Comparison of ENCODE assay signal across 32 mouse cellular contexts in the genomic region with DNA sequence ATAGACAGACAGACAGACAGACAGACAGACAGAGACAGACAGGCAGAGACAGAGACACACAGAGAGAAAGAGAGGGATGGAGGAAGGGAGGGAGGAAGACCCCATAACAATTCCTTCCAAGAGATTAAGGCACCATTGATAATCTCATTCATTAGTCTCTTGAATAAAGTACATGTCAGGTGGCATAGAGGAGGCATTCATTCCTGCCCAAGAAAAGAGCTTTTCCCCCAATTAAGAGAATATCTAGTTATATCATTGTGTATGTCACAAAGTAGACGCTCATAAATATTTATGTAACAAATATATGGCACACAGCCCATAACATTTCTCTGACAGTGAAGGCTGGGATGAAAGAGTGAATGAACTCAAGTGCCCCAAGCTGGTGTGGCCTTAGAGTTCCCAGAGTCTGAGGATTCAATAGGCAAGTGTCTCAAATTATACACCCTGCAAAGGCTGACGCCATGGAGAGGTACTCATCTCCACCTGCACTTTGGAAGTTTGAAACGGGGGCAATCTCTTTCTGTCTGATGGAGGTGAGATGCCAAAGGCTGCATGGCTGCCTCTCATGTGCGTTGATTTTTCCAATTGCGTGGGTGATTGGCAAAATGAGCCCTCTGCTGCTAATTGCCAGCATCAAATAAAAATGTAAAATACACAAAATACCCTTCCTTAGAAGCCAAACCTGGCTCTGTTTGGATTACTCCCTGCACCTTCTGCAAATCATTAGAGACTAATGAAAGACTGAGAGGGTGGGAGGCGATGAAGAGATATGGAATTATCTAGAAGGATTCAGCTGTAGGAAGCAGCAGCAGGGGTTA.
A peak's percentile ranks its signal among the peaks of the same experiment; 100 is the strongest.
DNase-seq lines count a peak whose midpoint lies in the region; ATAC-seq and TF ChIP-seq lines count a peak whose summit lies in the region.
"Had no signal": no experiment of that assay in that cellular context is flagged by ENCODE, and none has a peak within 500 bp of the region (broad histone marks: within the 10 kb centered on the region; RNA-seq: fewer than 3 reads in every experiment).

No protein-coding gene starts in this region.

- peak; percentile 7 for DNase-seq in layer of hippocampus, adult 11-12 months (ENCODE audit: low spot score)
- DNase-seq in layer of hippocampus, adult 9-10 months (ENCODE audit: low spot score), result no peak
- peak; percentile 31 for DNase-seq in midbrain, postnatal 0 days (ENCODE audit: low spot score)
- DNase-seq in midbrain, embryonic 11.5 days (ENCODE audit: low spot score, missing footprints), result no peak
- DNase-seq in layer of hippocampus, adult 9-11 months, result peak; percentile 22
- no peak for DNase-seq in ovary, postnatal 36 days (ENCODE audit: low spot score)
- no peak for DNase-seq in hindbrain, embryonic 10.5 days (ENCODE audit: low spot score)
- DNase-seq: adrenal gland, adult 8-10 months; cerebellum, adult 11 months; cerebellum, adult 9-10 months; cerebellum, postnatal 36 days; gastrocnemius, adult 2 months; gastrocnemius, postnatal 36 days; heart, adult 18-20 months; heart, postnatal 4 days; kidney, adult 11 months; kidney, postnatal 14 days; liver; lung, postnatal 36 days; right cerebral cortex, postnatal 4 days; thymus, adult 18-20 months; thymus, postnatal 4 days had no signal

- no peak overlapping the region for H3K27ac ChIP-seq in midbrain, postnatal 0 days (ENCODE audit: low read depth, low read length)
- H3K27ac ChIP-seq in midbrain, embryonic 11.5 days (ENCODE audit: low read depth, low read length), result no peak overlapping the region
- H3K27ac ChIP-seq in hindbrain, embryonic 10.5 days, result no peak overlapping the region
- H3K27ac ChIP-seq: gastrocnemius, adult 2 months; hindbrain, embryonic 15.5 days; liver, embryonic 14.5 days; lung, embryonic 15.5 days; midbrain, embryonic 15.5 days; neural tube, embryonic 12.5 days; stomach, postnatal 0 days had no signal

- H3K27me3 ChIP-seq in midbrain, postnatal 0 days (ENCODE audit: insufficient read depth, low read length), result no peaks in the 10 kb centered on the region
- no peaks in the 10 kb centered on the region for H3K27me3 ChIP-seq in midbrain, embryonic 11.5 days (ENCODE audit: control insufficient read depth, insufficient read depth, low read length)
- no peaks in the 10 kb centered on the region for H3K27me3 ChIP-seq in hindbrain, embryonic 10.5 days (ENCODE audit: insufficient read depth, poor library complexity, severe bottlenecking)
- H3K27me3 ChIP-seq: hindbrain, embryonic 15.5 days; lung, embryonic 15.5 days; midbrain, embryonic 15.5 days; neural tube, embryonic 12.5 days had no signal

- ATAC-seq in midbrain, postnatal 0 days (ENCODE audit: low FRiP score), result no peak
- ATAC-seq in midbrain, embryonic 11.5 days (ENCODE audit: low FRiP score), result no peak
- ATAC-seq: inflammation-experienced regulatory T-cells, adult 6 months; midbrain, embryonic 15.5 days had no signal

- no peak overlapping the region for H3K4me2 ChIP-seq in midbrain, postnatal 0 days (ENCODE audit: low read depth, low read length, poor library complexity, severe bottlenecking)
- H3K4me2 ChIP-seq in midbrain, embryonic 11.5 days, result no peak overlapping the region
- H3K4me2 ChIP-seq: heart, embryonic 12.5 days; hindbrain, embryonic 15.5 days; lung, embryonic 15.5 days; midbrain, embryonic 15.5 days; neural tube, embryonic 12.5 days had no signal

- H3K4me1 ChIP-seq in midbrain, postnatal 0 days (ENCODE audit: insufficient read depth, low read length), result no peaks in the 10 kb centered on the region
- H3K4me1 ChIP-seq in midbrain, embryonic 11.5 days (ENCODE audit: control insufficient read depth, insufficient read depth, low read length), result peaks cover 7% of the 10 kb centered on the region
- peaks cover 12% of the 10 kb centered on the region for H3K4me1 ChIP-seq in hindbrain, embryonic 10.5 days (replicated peaks)
- H3K4me1 ChIP-seq: lung, embryonic 15.5 days had no signal

- TF ChIP-seq CTCF in midbrain, postnatal 0 days (IDR thresholded peaks at IDR 0.05), result no peak

- H3K36me3 ChIP-seq in midbrain, postnatal 0 days (ENCODE audit: insufficient read depth, low read length), result no peaks in the 10 kb centered on the region
- H3K36me3 ChIP-seq in midbrain, embryonic 11.5 days (ENCODE audit: control insufficient read depth, insufficient read depth, low read length), result no peaks in the 10 kb centered on the region
- no peaks in the 10 kb centered on the region for H3K36me3 ChIP-seq in hindbrain, embryonic 10.5 days
- H3K36me3 ChIP-seq: G1E; heart, embryonic 12.5 days; hindbrain, embryonic 15.5 days; lung, embryonic 15.5 days; midbrain, embryonic 15.5 days; neural tube, embryonic 12.5 days had no signal

- no peak overlapping the region for H3K9ac ChIP-seq in midbrain, postnatal 0 days (replicated peaks; ENCODE audit: low read length, poor library complexity, severe bottlenecking)
- no peak overlapping the region for H3K9ac ChIP-seq in midbrain, embryonic 11.5 days (ENCODE audit: low read length)
- H3K9ac ChIP-seq: heart, embryonic 12.5 days; hindbrain, embryonic 15.5 days; liver, embryonic 14.5 days; lung, embryonic 15.5 days; midbrain, embryonic 15.5 days; neural tube, embryonic 12.5 days had no signal

- no peaks in the 10 kb centered on the region for H3K9me3 ChIP-seq in midbrain, postnatal 0 days (ENCODE audit: low read length)
- no peaks in the 10 kb centered on the region; the same call in 1 of the 2 replicates for H3K9me3 ChIP-seq in midbrain, embryonic 11.5 days (ENCODE audit: control insufficient read depth, low read length)
- peaks cover 8% of the 10 kb centered on the region; the same call in 1 of the 2 replicates for H3K9me3 ChIP-seq in hindbrain, embryonic 10.5 days
- H3K9me3 ChIP-seq: hindbrain, embryonic 15.5 days; lung, embryonic 15.5 days; midbrain, embryonic 15.5 days had no signal

- WGBS in midbrain, postnatal 0 days, result 48% methylated on average over 6 of the region's 6 CpGs
- 79% methylated on average over 6 of the region's 6 CpGs for WGBS in midbrain, embryonic 11.5 days
- WGBS in hindbrain, embryonic 10.5 days, result 85% methylated on average over 6 of the region's 6 CpGs

- H3K4me3 ChIP-seq in midbrain, postnatal 0 days (ENCODE audit: low read depth, low read length), result no peak overlapping the region
- H3K4me3 ChIP-seq in midbrain, embryonic 11.5 days (ENCODE audit: low read depth, low read length), result no peak overlapping the region
- H3K4me3 ChIP-seq in hindbrain, embryonic 10.5 days, result no peak overlapping the region
- H3K4me3 ChIP-seq: gastrocnemius, adult 2 months; heart, embryonic 12.5 days; hindbrain, embryonic 15.5 days; lung, embryonic 15.5 days; midbrain, embryonic 15.5 days; myocyte; neural tube, embryonic 12.5 days had no signal

Comparison
In these comparisons a context has a peak if more than half of its experiments do, and no peak if none do; other contexts are left out.
1. DNase-seq: peak in layer of hippocampus, adult 11-12 months (single experiment), midbrain, postnatal 0 days (single experiment) and layer of hippocampus, adult 9-11 months (single experiment); none in layer of hippocampus, adult 9-10 months (single experiment), midbrain, embryonic 11.5 days (single experiment), ovary, postnatal 36 days (single experiment) and hindbrain, embryonic 10.5 days (single experiment).